Mouse (Mus musculus) thymus, adult 2 months (tissue): Measurements from ENCODE around the gene Lrrc10b. TPM values are rescaled to one million over a fixed set of nuclear protein-coding genes. Genes with fewer than 3 reads are reported as not detected.

Source experiments
- DNase-seq: peaks from one replicate; pipeline ENCODE4 v3.0.0; 2021
- H3K27ac ChIP-seq: fragments of 200-500 bp; 2 replicates; pipeline ENCODE4 v1.5.1; 2012; ENCODE audit warnings: low read length, control low read depth; ENCODE audit not compliant: control insufficient read depth, insufficient read depth
- H3K27me3 ChIP-seq: fragments of 200-500 bp; 2 replicates; pipeline ENCODE4 v1.6.1; 2012; ENCODE audit warnings: mild to moderate bottlenecking, low read length, moderate library complexity, mixed read lengths; ENCODE audit not compliant: control insufficient read depth, insufficient read depth
- H3K36me3 ChIP-seq: fragments of 200-500 bp; 2 replicates; pipeline ENCODE4 v1.6.1; 2012; ENCODE audit warnings: mild to moderate bottlenecking, low read length, moderate library complexity; ENCODE audit not compliant: control insufficient read depth, insufficient read depth
- H3K4me1 ChIP-seq: fragments of 200-500 bp; replicated peaks from 2 replicates; pipeline ENCODE4 v1.6.1; 2012; ENCODE audit warnings: low read length; ENCODE audit not compliant: control insufficient read depth, insufficient read depth
- H3K4me3 ChIP-seq: fragments of 200-500 bp; 2 replicates; pipeline ENCODE4 v1.5.1; 2012; ENCODE audit warnings: mild to moderate bottlenecking, low read length, control low read depth, moderate library complexity; ENCODE audit not compliant: control insufficient read depth, insufficient read depth
- CTCF ChIP-seq: fragments of 200-500 bp; IDR thresholded peaks from 2 replicates; pipeline ENCODE4 v1.5.1; 2012; ENCODE audit warnings: mild to moderate bottlenecking, control low read depth, low read length, moderate library complexity, borderline replicate concordance; ENCODE audit not compliant: control insufficient read depth, poor library complexity, insufficient read depth; ENCODE audit errors: extremely low read depth
- POLR2A ChIP-seq: fragments of 200-500 bp; IDR thresholded peaks from 2 replicates; pipeline ENCODE4 v1.6.1; 2012; ENCODE audit warnings: mild to moderate bottlenecking, low read length, control low read depth, moderate library complexity; ENCODE audit not compliant: control insufficient read depth, poor library complexity, insufficient read depth; ENCODE audit errors: extremely low read depth
- WGBS: fragments of 180-500 bp; shearing (Covaris S2); methylation state at CpG from one replicate; pipeline ENCODE4 v1.1.7; 2018; 5-methylcytosine and 5-hydroxymethylcytosine counted together
- polyA plus RNA-seq: library from polyadenylated mRNA; depleted of rRNA; stranded (reverse); fragments of >200 nt; gene quantifications from 2 replicates; pipeline ENCODE4 v1.2.3, GENCODE M21; 2012

The Lrrc10b gene
- polyA plus RNA-seq, 1 experiment, result 0.59 TPM

GRCm38 (mm10) chr19:10425484-10426270 is 31.6 kb downstream of the Lrrc10b start:
- DNase-seq, result no peak
- no peak for TF ChIP-seq POLR2A
- no peak for TF ChIP-seq CTCF
- no peaks in the 10 kb centered on the region for H3K27me3 ChIP-seq
- H3K27ac ChIP-seq, result no peak overlapping the region
- no peak overlapping the region for H3K4me3 ChIP-seq
- WGBS, result 54% methylated on average over 13 of the region's 13 CpGs
- no peaks in the 10 kb centered on the region for H3K4me1 ChIP-seq
- H3K36me3 ChIP-seq, result no peaks in the 10 kb centered on the region

GRCm38 (mm10) chr19:10424751-10425150 is 32.5 kb downstream of the Lrrc10b start:
- Histone ChIP-seq H3K36me3 (no peaks in the 10 kb centered on the region), H3K4me1 (no peaks in the 10 kb centered on the region), H3K27ac (no peak overlapping the region), H3K4me3 (no peak overlapping the region), H3K27me3 (no peaks in the 10 kb centered on the region)
- DNase-seq, result no peak
- TF ChIP-seq CTCF, result no peak
- no peak for TF ChIP-seq POLR2A
- 68% methylated on average over 1 of the region's 1 CpGs for WGBS

- H3K27ac ChIP-seq, result no peak overlapping the region
- H3K4me3 ChIP-seq, result no peak overlapping the region
- no peaks in the 10 kb centered on the region for H3K27me3 ChIP-seq
- no peak for TF ChIP-seq CTCF
- TF ChIP-seq POLR2A, result no peak
- H3K4me1 ChIP-seq, result no peaks in the 10 kb centered on the region
- 10% methylated on average over 53 of the region's 53 CpGs for WGBS
- no peaks in the 10 kb centered on the region for H3K36me3 ChIP-seq
- no peak for DNase-seq
These were observed 35.0 kb downstream of the Lrrc10b start for GRCm38 (mm10) chr19:10421986-10422976.

GRCm38 (mm10) chr19:10417436-10417835 is 39.8 kb downstream of the Lrrc10b start:
- H3K27me3 ChIP-seq, result no peaks in the 10 kb centered on the region; the same call in 1 of the 2 replicates
- DNase-seq, result no peak
- WGBS, result 77% methylated on average over 12 of the region's 12 CpGs
- TF ChIP-seq POLR2A, result no peak
- TF ChIP-seq CTCF, result no peak
- H3K4me3 ChIP-seq, result no peak overlapping the region
- H3K36me3 ChIP-seq, result no peaks in the 10 kb centered on the region
- no peak overlapping the region for H3K27ac ChIP-seq
- no peaks in the 10 kb centered on the region for H3K4me1 ChIP-seq

GRCm38 (mm10) chr19:10416889-10417288 is 40.4 kb downstream of the Lrrc10b start:
- Histone ChIP-seq H3K4me3 (no peak overlapping the region), H3K27me3 (no peaks in the 10 kb centered on the region; the same call in 1 of the 2 replicates), H3K4me1 (no peaks in the 10 kb centered on the region), H3K36me3 (no peaks in the 10 kb centered on the region), H3K27ac (no peak overlapping the region)
- no peak for DNase-seq
- no peak for TF ChIP-seq CTCF
- no peak for TF ChIP-seq POLR2A
- WGBS, result 64% methylated on average over 8 of the region's 8 CpGs

GRCm38 (mm10) chr19:10415508-10415907 is 41.8 kb downstream of the Lrrc10b start:
- 66% methylated on average over 5 of the region's 5 CpGs for WGBS
- H3K4me1 ChIP-seq, result no peaks in the 10 kb centered on the region
- H3K4me3 ChIP-seq, result no peak overlapping the region
- DNase-seq, result no peak
- no peaks in the 10 kb centered on the region; the same call in 1 of the 2 replicates for H3K27me3 ChIP-seq
- H3K27ac ChIP-seq, result no peak overlapping the region
- TF ChIP-seq POLR2A (no peak), CTCF (no peak)
- H3K36me3 ChIP-seq, result no peaks in the 10 kb centered on the region
